Comparison of ENCODE assay signal across 9 mouse cellular contexts in the genomic region with DNA sequence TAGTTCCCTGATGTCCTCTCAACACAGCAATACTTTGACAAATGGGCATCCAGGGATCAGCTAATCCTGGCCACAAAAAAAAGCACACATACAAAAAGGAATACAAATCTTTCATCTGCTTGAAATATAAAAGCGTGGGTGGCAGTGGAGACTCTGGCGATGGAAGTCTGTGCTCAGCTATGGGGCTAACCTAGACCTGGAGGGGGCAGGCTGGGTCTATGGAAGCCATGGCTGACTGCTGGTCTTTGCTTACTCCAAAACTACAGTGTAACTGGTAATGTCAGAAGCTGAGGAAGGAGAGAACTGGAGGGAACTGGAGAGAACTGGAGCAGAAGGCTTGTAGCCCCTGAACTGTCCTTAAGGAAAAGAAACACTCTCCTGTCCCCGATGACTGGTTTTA.
A peak's percentile ranks its signal among the peaks of the same experiment; 100 is the strongest.
DNase-seq lines count a peak whose midpoint lies in the region; ATAC-seq lines count a peak whose summit lies in the region.
"Had no signal": no experiment of that assay in that cellular context is flagged by ENCODE, and none has a peak within 500 bp of the region (broad histone marks: within the 10 kb centered on the region; RNA-seq: fewer than 3 reads in every experiment).

No protein-coding gene starts in this region.

- H3K4me3 ChIP-seq in intestine, embryonic 14.5 days (ENCODE audit: low read depth, low read length): no peak overlapping the region
- no peak overlapping the region for H3K4me3 ChIP-seq in intestine, embryonic 16.5 days (ENCODE audit: low read length)
- H3K4me3 ChIP-seq in forebrain, embryonic 16.5 days (replicated peaks; ENCODE audit: low read length): no peak overlapping the region
- no peak overlapping the region for H3K4me3 ChIP-seq in midbrain, embryonic 16.5 days (ENCODE audit: low read depth, low read length)

- no peak overlapping the region for H3K27ac ChIP-seq in intestine, embryonic 14.5 days (ENCODE audit: low read depth)
- H3K27ac ChIP-seq in intestine, embryonic 16.5 days (ENCODE audit: low read length): no peak overlapping the region
- H3K27ac ChIP-seq in forebrain, embryonic 16.5 days (ENCODE audit: low read length): peak overlapping the region; percentile 90
- H3K27ac ChIP-seq in midbrain, embryonic 16.5 days (ENCODE audit: low read length): peak overlapping the region; percentile 84

- H3K4me2 ChIP-seq in intestine, embryonic 14.5 days (ENCODE audit: low read length): peak overlapping the region; percentile 28; the same call in 1 of the 2 replicates
- H3K4me2 ChIP-seq in intestine, embryonic 16.5 days (ENCODE audit: low read depth, low read length): no peak overlapping the region
- H3K4me2 ChIP-seq in forebrain, embryonic 16.5 days (ENCODE audit: low read length): peak overlapping the region; percentile 58
- peak overlapping the region; percentile 53 for H3K4me2 ChIP-seq in midbrain, embryonic 16.5 days (ENCODE audit: low read length)

- no peak overlapping the region for H3K9ac ChIP-seq in intestine, embryonic 14.5 days (ENCODE audit: low read length)
- H3K9ac ChIP-seq in intestine, embryonic 16.5 days (ENCODE audit: low read depth, low read length): no peak overlapping the region
- peak overlapping the region; percentile 51 for H3K9ac ChIP-seq in forebrain, embryonic 16.5 days (replicated peaks; ENCODE audit: low read depth, low read length)
- peak overlapping the region; percentile 50 for H3K9ac ChIP-seq in midbrain, embryonic 16.5 days (ENCODE audit: low read depth, low read length)

- ATAC-seq in intestine, embryonic 14.5 days (replicated peaks; ENCODE audit: low FRiP score, low TSS enrichment, low read depth): no peak
- ATAC-seq in intestine, embryonic 16.5 days: no peak
- ATAC-seq in forebrain, embryonic 16.5 days: no peak
- no peak for ATAC-seq in midbrain, embryonic 16.5 days

- no peaks in the 10 kb centered on the region for H3K36me3 ChIP-seq in intestine, embryonic 14.5 days (ENCODE audit: control insufficient read depth, insufficient read depth, low read length)
- H3K36me3 ChIP-seq in intestine, embryonic 16.5 days (ENCODE audit: control insufficient read depth, insufficient read depth, low read length): no peaks in the 10 kb centered on the region
- no peaks in the 10 kb centered on the region for H3K36me3 ChIP-seq in forebrain, embryonic 16.5 days (ENCODE audit: control insufficient read depth, insufficient read depth)
- H3K36me3 ChIP-seq in midbrain, embryonic 16.5 days (ENCODE audit: control insufficient read depth, insufficient read depth, low read length): no peaks in the 10 kb centered on the region

- 64% methylated on average over 3 of the region's 3 CpGs for WGBS in intestine, embryonic 14.5 days
- 65% methylated on average over 3 of the region's 3 CpGs for WGBS in intestine, embryonic 16.5 days
- WGBS in forebrain, embryonic 16.5 days: 60% methylated on average over 3 of the region's 3 CpGs
- WGBS in midbrain, embryonic 16.5 days: 41% methylated on average over 3 of the region's 3 CpGs

- H3K4me1 ChIP-seq in intestine, embryonic 14.5 days (replicated peaks; ENCODE audit: control insufficient read depth, insufficient read depth, low read length): peaks cover 29% of the 10 kb centered on the region
- H3K4me1 ChIP-seq in intestine, embryonic 16.5 days (ENCODE audit: control insufficient read depth, insufficient read depth, low read length): peaks cover 32% of the 10 kb centered on the region
- peaks cover 58% of the 10 kb centered on the region for H3K4me1 ChIP-seq in forebrain, embryonic 16.5 days (replicated peaks; ENCODE audit: control insufficient read depth, insufficient read depth, low read length)
- H3K4me1 ChIP-seq in midbrain, embryonic 16.5 days (ENCODE audit: control insufficient read depth, insufficient read depth, low read length): peaks cover 65% of the 10 kb centered on the region

- no peak for DNase-seq in intestine, embryonic 14.5 days (ENCODE audit: low spot score)
- peak; percentile 58 for DNase-seq in brain, adult 2 months (ENCODE audit: low read depth, low spot score)
- DNase-seq in adrenal gland, postnatal 14 days: no peak
- no peak for DNase-seq in right cerebral cortex, postnatal 36 days (ENCODE audit: low spot score in 2 of 2)
- no peak for DNase-seq in cerebellum, adult 11 months
- DNase-seq: thymus, postnatal 25 days had no signal

- H3K27me3 ChIP-seq in intestine, embryonic 14.5 days (replicated peaks; ENCODE audit: control insufficient read depth, insufficient read depth, low read length): peaks cover 9% of the 10 kb centered on the region; the same call in 1 of the 2 replicates
- no peaks in the 10 kb centered on the region for H3K27me3 ChIP-seq in intestine, embryonic 16.5 days (replicated peaks; ENCODE audit: control insufficient read depth, insufficient read depth, low read length)
- no peaks in the 10 kb centered on the region for H3K27me3 ChIP-seq in forebrain, embryonic 16.5 days (replicated peaks; ENCODE audit: control insufficient read depth, insufficient read depth, low read length)
- H3K27me3 ChIP-seq in midbrain, embryonic 16.5 days (ENCODE audit: control insufficient read depth, insufficient read depth, low read depth, low read length): no peaks in the 10 kb centered on the region

- no peaks in the 10 kb centered on the region for H3K9me3 ChIP-seq in intestine, embryonic 14.5 days (ENCODE audit: control insufficient read depth, low read length)
- H3K9me3 ChIP-seq in intestine, embryonic 16.5 days (ENCODE audit: control insufficient read depth, low read length): no peaks in the 10 kb centered on the region
- no peaks in the 10 kb centered on the region for H3K9me3 ChIP-seq in forebrain, embryonic 16.5 days (ENCODE audit: control insufficient read depth, low read length)
- H3K9me3 ChIP-seq in midbrain, embryonic 16.5 days (replicated peaks; ENCODE audit: control insufficient read depth, low read length, poor library complexity, severe bottlenecking): no peaks in the 10 kb centered on the region

Comparison
In these comparisons a context has a peak if more than half of its experiments do, and no peak if none do; other contexts are left out.
1. H3K27ac ChIP-seq: peak in forebrain, embryonic 16.5 days (single experiment) and midbrain, embryonic 16.5 days (single experiment); none in intestine, embryonic 14.5 days (single experiment) and intestine, embryonic 16.5 days (single experiment).
2. H3K9ac ChIP-seq: peak in forebrain, embryonic 16.5 days (single experiment) and midbrain, embryonic 16.5 days (single experiment); none in intestine, embryonic 14.5 days (single experiment) and intestine, embryonic 16.5 days (single experiment).